Mouse (Mus musculus) midbrain, embryonic 13.5 days (tissue): ENCODE measurements around the gene Cxcl12. TPM values are rescaled to one million over a fixed set of nuclear protein-coding genes. Genes with fewer than 3 reads are reported as not detected.

Experiments
- ATAC-seq: fragments of 200-750 bp; cut with Nextera tagmentation; 2 replicates; pipeline ENCODE4 v1.8.0; 2017; ENCODE audit warnings: mild to moderate bottlenecking, moderate TSS enrichment, moderate library complexity
- H3K27ac ChIP-seq: fragments of 300-500 bp; sonication (generic); 2 replicates; pipeline ENCODE4 v1.5.1; 2015; ENCODE audit warnings: inconsistent platforms, mild to moderate bottlenecking, moderate library complexity
- H3K27me3 ChIP-seq: fragments of 300-500 bp; sonication (generic); 2 replicates; pipeline ENCODE4 v1.6.1; 2015; ENCODE audit warnings: mild to moderate bottlenecking, inconsistent platforms
- H3K36me3 ChIP-seq: fragments of 300-500 bp; sonication (generic); 2 replicates; pipeline ENCODE4 v1.6.1; 2015; ENCODE audit warnings: mild to moderate bottlenecking, inconsistent platforms
- H3K4me1 ChIP-seq: fragments of 300-500 bp; sonication (generic); replicated peaks from 2 replicates; pipeline ENCODE4 v1.6.1; 2015; ENCODE audit warnings: inconsistent platforms
- H3K4me2 ChIP-seq: fragments of 300-500 bp; sonication (generic); replicated peaks from 2 replicates; pipeline ENCODE4 v1.6.1; 2015; ENCODE audit warnings: moderate library complexity, mild to moderate bottlenecking, inconsistent platforms
- H3K4me3 ChIP-seq: fragments of 300-500 bp; sonication (generic); replicated peaks from 2 replicates; pipeline ENCODE4 v1.5.1; 2015; ENCODE audit warnings: mild to moderate bottlenecking, inconsistent platforms
- H3K9ac ChIP-seq: fragments of 300-500 bp; sonication (generic); replicated peaks from 2 replicates; pipeline ENCODE4 v1.6.1; 2015; ENCODE audit warnings: mild to moderate bottlenecking, inconsistent platforms
- H3K9me3 ChIP-seq: fragments of 300-500 bp; sonication (generic); 2 replicates; pipeline ENCODE4 v1.6.1; 2016; ENCODE audit warnings: mild to moderate bottlenecking, inconsistent platforms
- WGBS: fragments of 180-500 bp; shearing (Covaris S2); methylation state at CpG from one replicate; pipeline ENCODE4 v1.1.7; 2015; 5-methylcytosine and 5-hydroxymethylcytosine counted together
- polyA plus RNA-seq: library from polyadenylated mRNA; unstranded; fragments of >200 nt; fragmentation: Nextera tagmentation; extraction: Ambion mirVana; gene quantifications from 2 replicates; pipeline ENCODE4 v1.2.1, GENCODE M21; 2015

The Cxcl12 gene
- polyA plus RNA-seq, 1 experiment from 2014 or later: 61.2 TPM

DNA sequence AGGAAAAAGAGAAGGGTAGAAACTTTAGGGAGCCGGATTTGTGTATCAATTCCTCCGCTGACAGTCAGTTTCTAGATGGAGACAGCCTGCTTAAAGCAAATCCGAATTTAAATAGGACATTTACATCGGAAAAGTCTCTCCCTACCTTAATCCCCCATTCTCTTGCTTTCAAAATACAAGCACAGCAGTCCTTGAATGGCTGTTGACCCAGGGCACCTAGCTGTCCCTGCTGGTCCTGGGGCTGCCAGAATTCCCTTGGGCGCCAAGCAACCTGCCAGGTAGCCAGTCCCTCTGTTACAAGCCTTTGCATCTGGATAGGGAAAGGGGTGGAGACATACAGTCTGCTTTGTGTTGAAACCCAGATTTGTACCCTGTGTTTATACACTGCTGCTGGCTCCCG is 12.0 kb downstream of the Cxcl12 start:
- H3K27me3 ChIP-seq: peaks cover 9% of the 10 kb centered on the region; the same call in 1 of the 2 replicates
- no peaks in the 10 kb centered on the region for H3K36me3 ChIP-seq
- peaks cover 18% of the 10 kb centered on the region for H3K4me1 ChIP-seq
- H3K4me3 ChIP-seq: no peak overlapping the region
- H3K4me2 ChIP-seq: no peak overlapping the region
- WGBS: 8% methylated on average over 6 of the region's 6 CpGs
- H3K9me3 ChIP-seq: no peaks in the 10 kb centered on the region
- H3K9ac ChIP-seq: no peak overlapping the region
- H3K27ac ChIP-seq: no peak overlapping the region
- no peak for ATAC-seq

DNA sequence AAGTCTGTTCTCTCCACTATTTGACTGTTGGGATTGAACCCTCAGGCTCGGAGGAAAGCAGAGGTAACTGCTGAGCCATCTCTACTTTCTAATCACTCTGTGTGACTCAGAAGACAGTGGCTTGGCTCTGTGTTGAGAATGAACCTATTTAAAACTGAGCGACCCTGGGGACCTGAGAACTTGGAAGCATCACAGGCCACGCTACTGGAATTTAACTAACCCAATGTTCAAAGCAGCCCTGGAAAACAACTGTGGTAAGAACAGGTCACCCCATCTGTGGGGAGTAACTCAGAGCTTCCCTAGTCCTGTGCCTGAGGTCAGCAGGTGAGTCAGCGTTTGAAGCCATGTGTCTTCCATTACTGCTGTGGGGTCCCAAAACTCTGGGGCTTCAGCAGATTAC is 17.0 kb downstream of the Cxcl12 start:
- Histone ChIP-seq H3K9ac (no peak overlapping the region), H3K4me2 (no peak overlapping the region), H3K4me1 (peaks cover 5% of the 10 kb centered on the region), H3K27ac (no peak overlapping the region), H3K9me3 (no peaks in the 10 kb centered on the region), H3K27me3 (peaks cover 1% of the 10 kb centered on the region; the same call in 1 of the 2 replicates), H3K36me3 (no peaks in the 10 kb centered on the region), H3K4me3 (no peak overlapping the region)
- 88% methylated on average over 4 of the region's 4 CpGs for WGBS
- ATAC-seq: no peak

- H3K4me3 ChIP-seq: no peak overlapping the region
- no peaks in the 10 kb centered on the region for H3K27me3 ChIP-seq
- H3K4me2 ChIP-seq: no peak overlapping the region
- WGBS: 97% methylated on average over 3 of the region's 3 CpGs
- no peaks in the 10 kb centered on the region for H3K4me1 ChIP-seq
- no peak overlapping the region for H3K27ac ChIP-seq
- no peaks in the 10 kb centered on the region for H3K36me3 ChIP-seq
- ATAC-seq: no peak
- no peaks in the 10 kb centered on the region for H3K9me3 ChIP-seq
- H3K9ac ChIP-seq: no peak overlapping the region
These were observed 22.1 kb downstream of the Cxcl12 start for GRCm38 (mm10) chr6:117190453-117190852.

DNA sequence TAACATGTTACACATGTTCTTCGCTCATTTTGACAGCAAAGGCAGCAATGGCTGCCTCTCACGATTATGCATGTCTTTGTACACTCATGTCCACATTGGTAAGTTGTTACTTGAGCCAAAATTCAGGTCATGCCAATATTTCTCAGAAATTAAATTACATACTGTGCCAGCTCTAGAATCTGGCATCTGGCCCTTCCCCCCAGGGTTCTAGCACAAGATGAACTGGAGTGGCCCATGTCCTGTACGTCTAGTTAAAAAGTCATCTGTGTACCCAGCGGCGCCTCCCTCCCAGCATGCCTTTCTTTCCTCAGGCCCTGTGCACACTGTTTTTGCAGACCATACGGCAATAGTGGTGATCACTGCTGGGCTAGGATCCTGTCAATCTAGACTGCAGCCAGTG is 23.4 kb downstream of the Cxcl12 start:
- H3K27me3 ChIP-seq: no peaks in the 10 kb centered on the region
- H3K9me3 ChIP-seq: no peaks in the 10 kb centered on the region
- 91% methylated on average over 6 of the region's 6 CpGs for WGBS
- H3K27ac ChIP-seq: no peak overlapping the region
- no peaks in the 10 kb centered on the region for H3K4me1 ChIP-seq
- no peak overlapping the region for H3K9ac ChIP-seq
- H3K36me3 ChIP-seq: no peaks in the 10 kb centered on the region
- H3K4me3 ChIP-seq: no peak overlapping the region
- ATAC-seq: no peak
- no peak overlapping the region for H3K4me2 ChIP-seq

DNA sequence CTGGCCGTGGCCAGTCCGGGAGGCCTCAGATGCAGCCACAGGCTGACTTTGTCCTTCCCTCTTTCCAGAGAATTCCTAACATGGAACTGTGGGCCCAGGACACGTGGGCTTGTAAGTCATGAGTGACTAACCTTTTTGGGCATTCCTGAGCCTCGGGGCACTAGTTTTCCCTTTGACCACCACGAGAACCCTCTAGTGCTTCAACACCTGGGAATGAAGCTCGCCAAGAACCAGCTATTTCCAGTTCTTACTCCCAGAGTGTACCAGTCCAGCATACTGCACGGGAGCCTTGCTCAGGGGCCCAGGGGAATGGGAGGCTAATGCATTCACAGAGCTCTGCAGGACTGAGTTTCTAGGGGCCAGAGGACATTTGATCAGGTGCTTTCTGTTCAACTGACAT is 24.3 kb downstream of the Cxcl12 start:
- no peaks in the 10 kb centered on the region for H3K4me1 ChIP-seq
- ATAC-seq: no peak
- H3K4me3 ChIP-seq: no peak overlapping the region
- H3K27me3 ChIP-seq: no peaks in the 10 kb centered on the region
- no peak overlapping the region for H3K4me2 ChIP-seq
- no peak overlapping the region for H3K9ac ChIP-seq
- WGBS: 83% methylated on average over 7 of the region's 7 CpGs
- H3K36me3 ChIP-seq: no peaks in the 10 kb centered on the region
- no peak overlapping the region for H3K27ac ChIP-seq
- no peaks in the 10 kb centered on the region for H3K9me3 ChIP-seq

DNA sequence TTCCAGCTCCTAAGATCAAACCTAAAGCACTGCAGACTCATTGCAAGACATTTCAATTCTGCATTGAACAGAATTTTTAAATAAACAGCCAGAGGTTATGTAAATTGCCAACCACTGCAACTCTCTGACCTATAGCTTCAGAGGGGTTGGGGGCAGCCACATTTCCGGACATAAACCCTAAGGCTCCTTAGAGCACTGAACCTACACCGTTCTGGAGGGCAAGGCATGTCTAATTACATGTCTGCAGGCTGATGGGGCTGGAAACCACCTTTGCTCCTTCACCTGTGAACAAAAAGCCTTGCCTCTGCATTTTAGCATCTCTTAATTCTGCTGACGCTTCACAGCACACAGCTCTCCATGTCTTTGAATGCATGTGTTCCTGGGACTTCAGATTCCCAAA is 26.9 kb downstream of the Cxcl12 start:
- H3K4me3 ChIP-seq: no peak overlapping the region
- no peaks in the 10 kb centered on the region for H3K9me3 ChIP-seq
- no peaks in the 10 kb centered on the region for H3K27me3 ChIP-seq
- no peak overlapping the region for H3K4me2 ChIP-seq
- H3K27ac ChIP-seq: no peak overlapping the region
- WGBS: 87% methylated on average over 3 of the region's 3 CpGs
- H3K9ac ChIP-seq: no peak overlapping the region
- H3K4me1 ChIP-seq: no peaks in the 10 kb centered on the region
- H3K36me3 ChIP-seq: no peaks in the 10 kb centered on the region
- no peak for ATAC-seq

DNA sequence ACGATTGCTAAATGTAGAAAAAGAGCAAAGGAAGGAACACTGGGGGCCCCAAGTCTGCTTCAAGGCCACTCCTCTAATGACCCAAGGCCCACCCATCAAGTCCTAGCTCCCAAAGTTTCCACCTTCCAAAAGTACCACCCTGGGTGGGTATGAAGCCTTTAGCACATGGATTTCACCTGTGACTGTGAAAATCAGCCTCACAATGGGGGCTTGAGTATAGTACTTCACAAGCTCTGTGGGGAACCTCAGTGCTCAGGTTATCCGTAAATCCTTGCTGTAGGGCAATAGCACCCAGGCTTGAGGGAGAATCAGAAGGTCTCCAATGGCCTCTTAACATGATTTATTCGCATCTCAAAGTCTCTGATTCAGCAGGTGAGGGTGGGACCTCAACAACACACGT is 30.5 kb downstream of the Cxcl12 start:
- Histone ChIP-seq H3K36me3 (no peaks in the 10 kb centered on the region), H3K27me3 (no peaks in the 10 kb centered on the region), H3K4me2 (no peak overlapping the region), H3K9ac (no peak overlapping the region), H3K4me1 (no peaks in the 10 kb centered on the region), H3K4me3 (no peak overlapping the region), H3K9me3 (no peaks in the 10 kb centered on the region), H3K27ac (no peak overlapping the region)
- ATAC-seq: no peak
- 83% methylated on average over 4 of the region's 4 CpGs for WGBS

DNA sequence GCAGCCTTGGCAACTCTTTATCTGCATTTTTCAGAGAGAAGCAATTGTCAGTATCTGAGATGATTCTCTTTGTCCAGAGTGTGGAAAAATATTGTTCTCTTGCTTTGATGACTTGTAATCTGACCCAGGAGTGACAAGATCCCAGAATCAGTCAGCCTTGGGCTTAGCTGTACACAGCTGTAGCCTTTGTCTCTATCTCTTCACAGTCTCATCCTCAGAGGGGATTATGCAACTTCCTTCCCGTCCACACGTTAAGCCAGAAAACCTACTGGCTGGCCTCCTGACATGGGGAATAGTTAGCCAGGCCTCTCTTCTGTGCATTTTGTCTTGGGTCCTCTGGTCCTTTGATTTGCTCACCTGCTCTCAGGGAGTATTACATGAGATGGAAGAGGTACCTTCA is 31.4 kb downstream of the Cxcl12 start:
- Histone ChIP-seq H3K4me1 (no peaks in the 10 kb centered on the region), H3K4me2 (no peak overlapping the region), H3K27ac (no peak overlapping the region), H3K27me3 (no peaks in the 10 kb centered on the region), H3K9me3 (no peaks in the 10 kb centered on the region), H3K4me3 (no peak overlapping the region), H3K36me3 (no peaks in the 10 kb centered on the region), H3K9ac (no peak overlapping the region)
- 10% methylated on average over 2 of the region's 2 CpGs for WGBS
- ATAC-seq: no peak

DNA sequence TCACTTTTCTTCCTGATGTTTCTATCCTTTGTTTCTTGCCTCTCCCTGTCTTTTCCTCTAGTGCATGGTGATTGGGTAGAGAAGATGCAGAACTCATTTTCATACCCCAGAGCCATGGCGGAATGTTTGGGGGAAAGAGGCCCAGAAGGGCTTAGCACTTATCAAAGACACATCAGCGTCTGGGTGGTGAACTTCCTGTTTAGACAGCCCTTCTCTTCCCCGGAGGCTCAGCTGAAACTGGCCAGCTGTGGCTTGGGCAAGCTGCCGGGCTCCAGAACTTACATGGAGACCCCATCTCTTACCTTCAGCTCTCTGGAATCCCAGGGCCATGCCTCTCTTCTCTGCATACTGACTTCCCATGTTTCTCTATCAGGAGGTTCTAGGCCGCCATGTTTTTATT is 32.6 kb downstream of the Cxcl12 start:
- Histone ChIP-seq H3K9me3 (no peaks in the 10 kb centered on the region), H3K27me3 (no peaks in the 10 kb centered on the region), H3K9ac (no peak overlapping the region), H3K4me3 (no peak overlapping the region), H3K27ac (no peak overlapping the region), H3K4me2 (no peak overlapping the region), H3K36me3 (no peaks in the 10 kb centered on the region), H3K4me1 (no peaks in the 10 kb centered on the region)
- WGBS: 87% methylated on average over 5 of the region's 5 CpGs
- no peak for ATAC-seq

- Histone ChIP-seq H3K27me3 (no peaks in the 10 kb centered on the region), H3K4me1 (no peaks in the 10 kb centered on the region), H3K36me3 (no peaks in the 10 kb centered on the region), H3K27ac (no peak overlapping the region), H3K4me2 (no peak overlapping the region), H3K4me3 (no peak overlapping the region), H3K9me3 (no peaks in the 10 kb centered on the region), H3K9ac (no peak overlapping the region)
- no peak for ATAC-seq
- WGBS: 76% methylated on average over 2 of the region's 2 CpGs
These were observed 33.1 kb downstream of the Cxcl12 start for GRCm38 (mm10) chr6:117201396-117201795.

- H3K4me1 ChIP-seq: no peaks in the 10 kb centered on the region
- WGBS: 91% methylated on average over 8 of the region's 8 CpGs
- no peaks in the 10 kb centered on the region for H3K27me3 ChIP-seq
- H3K9me3 ChIP-seq: no peaks in the 10 kb centered on the region
- no peak for ATAC-seq
- no peaks in the 10 kb centered on the region for H3K36me3 ChIP-seq
- no peak overlapping the region for H3K27ac ChIP-seq
- H3K9ac ChIP-seq: no peak overlapping the region
- no peak overlapping the region for H3K4me2 ChIP-seq
- H3K4me3 ChIP-seq: no peak overlapping the region
These were observed 33.5 kb downstream of the Cxcl12 start for GRCm38 (mm10) chr6:117201859-117202258.

DNA sequence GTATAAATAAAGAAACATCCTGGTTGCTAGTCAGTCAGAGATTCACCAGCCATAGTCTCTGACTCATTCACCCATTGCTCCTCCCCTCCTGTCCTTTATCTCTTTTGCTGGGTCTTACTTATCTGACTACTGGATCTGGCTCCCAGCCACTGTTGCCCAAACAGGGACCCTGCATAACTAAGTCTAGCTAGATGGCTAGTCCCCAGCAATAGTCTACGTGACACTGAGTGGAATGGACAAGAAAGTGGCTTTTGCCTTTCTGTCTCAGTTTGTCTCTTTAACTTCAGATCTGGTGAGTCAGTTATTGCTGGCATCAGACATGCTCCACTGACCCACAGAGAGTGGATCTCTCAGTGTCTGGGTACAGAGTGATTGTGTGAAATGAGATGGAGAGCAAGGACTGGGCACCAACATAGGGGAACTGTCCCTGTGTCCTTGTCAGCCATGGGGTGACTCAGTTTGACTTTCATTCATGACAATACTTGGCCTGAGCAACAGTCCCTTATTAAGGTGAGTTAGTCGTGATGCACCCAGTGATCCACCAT is 34.6 kb downstream of the Cxcl12 start:
- no peaks in the 10 kb centered on the region for H3K4me1 ChIP-seq
- no peak overlapping the region for H3K27ac ChIP-seq
- H3K9me3 ChIP-seq: no peaks in the 10 kb centered on the region
- no peak overlapping the region for H3K9ac ChIP-seq
- WGBS: 91% methylated on average over 2 of the region's 2 CpGs
- H3K36me3 ChIP-seq: no peaks in the 10 kb centered on the region
- no peak for ATAC-seq
- no peak overlapping the region for H3K4me3 ChIP-seq
- no peak overlapping the region for H3K4me2 ChIP-seq
- H3K27me3 ChIP-seq: no peaks in the 10 kb centered on the region

GRCm38 (mm10) chr6:117204112-117204511 is 35.8 kb downstream of the Cxcl12 start:
- no peak overlapping the region for H3K4me3 ChIP-seq
- H3K9me3 ChIP-seq: no peaks in the 10 kb centered on the region
- no peak overlapping the region for H3K4me2 ChIP-seq
- 90% methylated on average over 3 of the region's 3 CpGs for WGBS
- no peak overlapping the region for H3K27ac ChIP-seq
- no peaks in the 10 kb centered on the region for H3K4me1 ChIP-seq
- H3K36me3 ChIP-seq: no peaks in the 10 kb centered on the region
- no peak for ATAC-seq
- H3K27me3 ChIP-seq: no peaks in the 10 kb centered on the region
- no peak overlapping the region for H3K9ac ChIP-seq
